Mouse (Mus musculus): ENCODE results near the gene Fastk.

- no peak for TF ChIP-seq CTCF (IDR thresholded peaks at IDR 0.05; ENCODE audit: extremely low read depth, insufficient read length, insufficient replicate concordance, low read depth, low read length)
- no peak for TF ChIP-seq POLR2A (IDR thresholded peaks at IDR 0.05; ENCODE audit: low read depth, low read length)
Observed at GRCm38 (mm10) chr5:24453985-24454303, 8.9 kb upstream of the Fastk start.

Data from small intestine, adult 2 months (tissue).